Mouse (Mus musculus): ENCODE measurements at regions not wholly inside any gene's neighbourhood (a gene's known extent, or its start where the extent isn't known, plus 50 kb on each side); places are given as distances from the start of the nearest gene placed in this dataset.

DNA sequence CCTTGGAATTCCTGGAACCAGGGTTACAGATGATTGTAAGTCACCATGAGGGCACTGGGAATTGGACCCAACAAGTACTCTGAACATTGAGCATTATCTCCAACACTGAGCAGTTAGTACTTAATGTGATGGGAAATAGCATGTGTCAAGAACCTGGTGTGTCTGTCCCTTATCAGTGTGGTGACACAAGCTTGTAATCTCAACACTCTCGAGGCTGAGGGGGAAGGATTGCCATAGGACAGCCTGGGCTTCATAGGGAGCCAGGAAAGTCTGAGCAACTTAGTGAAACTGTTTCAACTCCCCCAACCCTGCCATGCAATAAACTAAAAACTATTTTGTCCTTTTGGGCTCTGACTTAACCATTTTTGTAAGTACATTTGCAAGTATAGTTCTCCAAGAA is 100.0 kb downstream of the Wdr20rt start:
- no peak overlapping the region for H3K4me2 ChIP-seq (replicated peaks)
- H3K27ac ChIP-seq (replicated peaks): no peak overlapping the region
- H3K36me3 ChIP-seq: no peaks in the 10 kb centered on the region
- H3K4me1 ChIP-seq: no peaks in the 10 kb centered on the region
- H3K9ac ChIP-seq: no peak overlapping the region
- H3K9me3 ChIP-seq (replicated peaks): no peaks in the 10 kb centered on the region
- ATAC-seq (ENCODE audit: insufficient number of reproducible peaks, low FRiP score, low TSS enrichment, low read depth): no peak
- no peak overlapping the region for H3K4me3 ChIP-seq (replicated peaks)
- 50% methylated on average over 1 of the region's 1 CpGs for WGBS
- no peaks in the 10 kb centered on the region for H3K27me3 ChIP-seq

DNA sequence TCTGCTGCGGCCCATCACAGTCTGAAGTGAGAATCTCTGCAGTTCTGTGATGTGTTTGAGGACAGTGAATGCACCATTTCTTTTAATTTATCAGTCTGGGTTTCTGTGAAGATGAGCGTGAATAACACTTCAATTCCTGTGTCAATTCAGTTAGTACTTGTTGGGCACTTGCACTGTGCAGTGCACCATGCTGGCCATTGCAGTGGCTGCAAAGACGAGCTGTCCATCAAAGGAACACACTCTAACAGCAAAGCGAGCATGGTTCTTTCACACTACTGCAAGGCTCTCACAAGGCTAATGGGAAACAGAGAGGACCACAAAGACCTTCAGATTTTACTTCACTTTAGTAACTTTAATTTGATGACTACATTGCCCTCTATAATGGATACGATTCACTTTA is 103.2 kb downstream of the Wdr20rt start:
- no peak for ATAC-seq (ENCODE audit: insufficient number of reproducible peaks, low FRiP score, low TSS enrichment, low read depth)
- 77% methylated on average over 5 of the region's 5 CpGs for WGBS

DNA sequence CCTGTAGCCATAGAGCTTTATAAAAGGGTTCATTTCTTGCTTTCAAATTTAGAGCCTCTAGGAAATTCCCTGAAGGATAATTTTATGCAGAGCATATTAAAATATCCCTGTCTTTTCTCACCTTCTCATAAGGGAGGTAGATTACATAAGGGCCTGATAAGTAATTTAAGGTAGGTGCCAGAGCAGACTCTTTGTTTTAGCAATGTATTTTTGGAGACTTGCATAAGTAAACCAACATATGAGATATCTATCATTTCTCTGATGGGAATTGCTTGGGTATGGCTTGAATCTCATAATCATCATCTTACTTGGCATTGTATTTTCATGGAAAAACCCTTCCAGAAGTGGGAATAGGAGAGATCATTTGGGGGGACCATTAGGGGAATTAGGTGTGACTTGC is 104.4 kb downstream of the Wdr20rt start:
- ATAC-seq (ENCODE audit: insufficient number of reproducible peaks, low FRiP score, low TSS enrichment, low read depth): no peak
- H3K36me3 ChIP-seq: no peaks in the 10 kb centered on the region
- no peaks in the 10 kb centered on the region for H3K9me3 ChIP-seq (replicated peaks)
- H3K4me1 ChIP-seq: no peaks in the 10 kb centered on the region
- H3K27ac ChIP-seq (replicated peaks): no peak overlapping the region
- no peak overlapping the region for H3K4me3 ChIP-seq (replicated peaks)
- H3K4me2 ChIP-seq (replicated peaks): no peak overlapping the region
- no peaks in the 10 kb centered on the region for H3K27me3 ChIP-seq
- no peak overlapping the region for H3K9ac ChIP-seq

More for the DNA sequence above, 103.2 kb downstream of the Wdr20rt start:
- Histone ChIP-seq H3K27me3 (no peaks in the 10 kb centered on the region), H3K9ac (no peak overlapping the region), H3K27ac (replicated peaks) (no peak overlapping the region), H3K9me3 (replicated peaks) (no peaks in the 10 kb centered on the region), H3K36me3 (no peaks in the 10 kb centered on the region), H3K4me3 (replicated peaks) (no peak overlapping the region), H3K4me2 (replicated peaks) (no peak overlapping the region), H3K4me1 (no peaks in the 10 kb centered on the region)

DNA sequence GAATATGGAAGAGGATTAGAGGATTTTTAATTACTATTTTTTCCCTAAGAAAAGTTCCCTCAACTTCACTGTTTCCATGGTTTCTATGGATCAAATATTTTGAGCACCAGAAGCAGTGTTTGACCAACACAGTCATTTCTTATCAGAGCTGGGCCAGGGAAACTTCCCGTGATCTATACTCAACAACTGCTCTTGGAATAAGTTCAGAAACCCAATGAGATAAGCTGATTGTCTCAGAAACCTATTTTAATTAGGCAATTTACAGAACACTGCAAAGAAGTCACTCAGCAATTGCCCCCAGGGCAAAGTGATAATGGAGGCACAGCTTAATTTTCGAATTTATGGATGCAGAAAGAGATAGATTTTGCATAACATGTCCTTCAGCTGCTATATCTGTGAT is 114.7 kb downstream of the Wdr20rt start:
- 50% methylated on average over 2 of the region's 2 CpGs for WGBS
- no peaks in the 10 kb centered on the region for H3K36me3 ChIP-seq
- no peak overlapping the region for H3K4me2 ChIP-seq (replicated peaks)
- ATAC-seq (ENCODE audit: insufficient number of reproducible peaks, low FRiP score, low TSS enrichment, low read depth): no peak
- H3K9ac ChIP-seq: no peak overlapping the region
- no peaks in the 10 kb centered on the region for H3K9me3 ChIP-seq (replicated peaks)
- no peaks in the 10 kb centered on the region for H3K4me1 ChIP-seq
- H3K4me3 ChIP-seq (replicated peaks): no peak overlapping the region
- no peak overlapping the region for H3K27ac ChIP-seq (replicated peaks)
- no peaks in the 10 kb centered on the region for H3K27me3 ChIP-seq

DNA sequence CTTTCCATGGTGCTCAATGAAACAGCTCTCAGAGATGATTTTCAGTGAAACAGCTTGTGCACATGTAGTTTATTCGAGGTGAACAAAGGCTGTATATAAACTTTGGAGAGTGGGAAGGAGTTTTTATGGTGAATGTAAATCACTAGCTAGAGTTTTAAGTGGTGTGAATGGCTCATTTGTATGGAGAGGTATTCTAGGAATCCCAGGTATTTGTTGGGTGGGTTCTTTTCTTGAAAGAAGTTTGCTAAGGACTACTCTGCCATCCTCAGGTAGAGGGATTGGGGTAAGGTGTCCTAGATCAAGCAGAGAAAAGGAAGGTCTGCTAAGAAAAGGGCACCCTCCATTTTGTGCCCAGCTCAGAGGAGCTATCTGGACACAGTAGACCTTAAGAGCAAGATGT is 121.9 kb downstream of the Wdr20rt start:
- no peak overlapping the region for H3K4me3 ChIP-seq (replicated peaks)
- H3K4me2 ChIP-seq (replicated peaks): no peak overlapping the region
- no peaks in the 10 kb centered on the region for H3K9me3 ChIP-seq (replicated peaks)
- WGBS: 49% methylated on average over 1 of the region's 1 CpGs
- H3K27me3 ChIP-seq: no peaks in the 10 kb centered on the region
- no peak for ATAC-seq (ENCODE audit: insufficient number of reproducible peaks, low FRiP score, low TSS enrichment, low read depth)
- no peaks in the 10 kb centered on the region for H3K4me1 ChIP-seq
- H3K27ac ChIP-seq (replicated peaks): no peak overlapping the region
- no peaks in the 10 kb centered on the region for H3K36me3 ChIP-seq
- no peak overlapping the region for H3K9ac ChIP-seq

DNA sequence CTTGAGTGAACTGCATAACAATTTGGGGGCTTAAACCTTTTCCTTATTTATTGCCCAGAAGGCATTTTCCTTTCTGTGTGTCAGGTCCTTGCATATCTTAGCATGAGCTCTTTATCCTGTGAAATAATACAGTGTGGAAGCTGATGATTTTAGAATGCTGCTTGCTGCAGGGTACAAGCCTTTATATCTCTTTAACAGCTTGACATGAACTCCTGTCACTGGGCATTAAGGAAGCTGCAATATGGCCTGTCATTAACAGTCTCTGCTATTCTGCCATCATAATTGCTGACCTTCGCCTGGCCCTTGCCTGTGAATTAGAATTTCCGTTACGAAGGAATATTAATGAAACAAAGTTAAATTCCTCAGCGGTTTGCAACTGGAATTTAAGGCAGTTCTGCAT is 124.2 kb downstream of the Wdr20rt start:
- H3K4me2 ChIP-seq (replicated peaks): no peak overlapping the region
- H3K9me3 ChIP-seq (replicated peaks): no peaks in the 10 kb centered on the region
- no peaks in the 10 kb centered on the region for H3K27me3 ChIP-seq
- ATAC-seq (ENCODE audit: insufficient number of reproducible peaks, low FRiP score, low TSS enrichment, low read depth): no peak
- no peak overlapping the region for H3K9ac ChIP-seq
- H3K36me3 ChIP-seq: no peaks in the 10 kb centered on the region
- no peaks in the 10 kb centered on the region for H3K4me1 ChIP-seq
- H3K4me3 ChIP-seq (replicated peaks): no peak overlapping the region
- H3K27ac ChIP-seq (replicated peaks): no peak overlapping the region
- WGBS: 61% methylated on average over 4 of the region's 4 CpGs

DNA sequence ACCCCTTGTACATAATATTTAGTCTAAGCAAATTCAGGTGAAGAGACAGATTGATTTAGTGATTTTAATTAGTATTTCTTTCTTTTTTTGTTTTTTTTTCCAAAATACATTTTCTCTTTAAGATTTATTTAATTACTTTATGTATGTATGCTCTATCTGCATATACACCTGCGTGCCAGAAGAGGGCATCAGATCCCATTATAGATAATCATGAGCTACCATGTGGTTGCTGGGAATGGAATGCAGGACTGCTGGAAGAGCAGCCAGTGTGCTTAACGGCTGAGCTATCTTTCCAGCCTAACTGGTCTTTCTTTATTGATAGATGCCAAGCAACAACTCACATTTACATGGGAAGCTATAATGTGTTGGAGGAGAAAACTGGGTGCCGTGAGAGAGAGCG is 138.9 kb downstream of the Wdr20rt start:
- H3K4me2 ChIP-seq (replicated peaks): no peak overlapping the region
- no peaks in the 10 kb centered on the region for H3K9me3 ChIP-seq (replicated peaks)
- H3K4me3 ChIP-seq (replicated peaks): no peak overlapping the region
- H3K9ac ChIP-seq: no peak overlapping the region
- no peaks in the 10 kb centered on the region for H3K27me3 ChIP-seq
- H3K36me3 ChIP-seq: no peaks in the 10 kb centered on the region
- no peak overlapping the region for H3K27ac ChIP-seq (replicated peaks)
- WGBS: 64% methylated on average over 4 of the region's 4 CpGs
- ATAC-seq (ENCODE audit: insufficient number of reproducible peaks, low FRiP score, low TSS enrichment, low read depth): no peak
- H3K4me1 ChIP-seq: no peaks in the 10 kb centered on the region

DNA sequence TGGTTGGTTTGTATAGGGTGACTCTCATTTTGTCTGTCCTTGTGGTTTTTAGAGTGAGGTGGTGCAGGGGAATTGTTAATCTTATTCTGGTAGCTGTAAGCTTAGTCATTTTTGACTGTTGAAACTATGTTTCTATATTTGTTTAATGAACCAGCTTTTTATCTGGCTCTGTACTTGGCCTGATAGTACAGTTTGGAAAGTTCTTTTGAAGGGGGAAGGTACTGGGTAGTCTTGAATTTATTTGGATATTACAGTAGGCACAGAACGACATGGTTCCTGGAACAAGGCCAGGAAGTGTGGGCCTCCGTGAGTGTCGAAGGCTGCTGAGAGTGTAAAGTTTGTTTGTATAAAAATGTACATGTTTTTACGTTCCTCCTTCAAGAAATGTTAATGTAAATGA is 142.0 kb downstream of the Wdr20rt start:
- H3K4me2 ChIP-seq (replicated peaks): no peak overlapping the region
- H3K9me3 ChIP-seq (replicated peaks): no peaks in the 10 kb centered on the region
- H3K27me3 ChIP-seq: no peaks in the 10 kb centered on the region
- H3K27ac ChIP-seq (replicated peaks): no peak overlapping the region
- H3K4me3 ChIP-seq (replicated peaks): no peak overlapping the region
- WGBS: 30% methylated on average over 4 of the region's 4 CpGs
- H3K4me1 ChIP-seq: no peaks in the 10 kb centered on the region
- no peaks in the 10 kb centered on the region for H3K36me3 ChIP-seq
- no peak overlapping the region for H3K9ac ChIP-seq
- ATAC-seq (ENCODE audit: insufficient number of reproducible peaks, low FRiP score, low TSS enrichment, low read depth): no peak

DNA sequence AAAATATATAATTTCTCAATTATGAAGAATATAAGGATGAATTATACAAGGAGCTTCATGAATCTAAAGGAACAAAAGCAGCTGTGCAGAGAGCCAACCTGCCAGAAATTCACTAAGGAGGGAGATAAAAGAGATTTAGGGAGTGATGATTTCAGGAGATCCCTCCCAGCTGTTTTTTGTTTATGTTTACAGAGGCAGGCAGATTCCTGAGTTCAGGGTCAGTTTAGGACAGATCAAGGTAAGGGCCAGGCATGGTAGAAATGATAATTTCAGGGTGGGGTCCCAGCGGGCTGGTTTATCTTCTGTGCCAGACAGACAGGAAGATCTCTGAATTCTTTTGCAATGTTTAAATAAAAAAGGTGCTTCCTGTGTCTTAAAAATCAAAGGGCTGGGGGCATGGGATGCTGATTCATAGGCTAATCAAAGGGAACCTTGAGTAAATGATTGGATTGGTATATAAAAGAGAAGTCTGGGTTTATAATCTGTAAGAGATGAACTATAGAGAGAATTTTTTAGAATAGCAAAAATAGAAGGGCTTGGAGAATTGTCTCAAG is 142.6 kb downstream of the Wdr20rt start:
- Histone ChIP-seq H3K9me3 (replicated peaks) (no peaks in the 10 kb centered on the region), H3K4me2 (replicated peaks) (no peak overlapping the region), H3K27me3 (no peaks in the 10 kb centered on the region), H3K36me3 (no peaks in the 10 kb centered on the region), H3K9ac (no peak overlapping the region), H3K27ac (replicated peaks) (no peak overlapping the region), H3K4me3 (replicated peaks) (no peak overlapping the region), H3K4me1 (no peaks in the 10 kb centered on the region)
- ATAC-seq (ENCODE audit: insufficient number of reproducible peaks, low FRiP score, low TSS enrichment, low read depth): no peak
- whole genome bisulfite sequencing: 71% methylated on average over 1 of the region's 1 CpGs

DNA sequence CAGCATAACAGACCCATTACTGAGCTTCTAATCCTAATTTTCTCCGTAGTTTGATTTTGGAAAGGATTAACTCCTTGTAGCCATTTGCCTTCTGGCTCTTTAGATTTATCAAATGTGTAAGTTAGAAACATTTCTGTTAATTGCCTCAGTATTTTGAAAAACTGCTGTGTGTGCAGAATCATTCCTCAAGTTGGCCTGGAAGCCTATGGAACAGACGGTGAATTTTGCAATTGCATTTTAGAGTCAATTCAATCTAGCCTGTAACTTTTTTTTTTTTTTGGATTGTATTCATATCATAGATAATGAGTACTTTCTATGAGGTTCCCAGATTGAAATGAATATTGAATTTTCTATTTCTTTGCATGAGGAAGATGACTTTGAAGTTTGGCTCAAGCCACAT is 146.3 kb downstream of the Wdr20rt start:
- no peak overlapping the region for H3K9ac ChIP-seq

DNA sequence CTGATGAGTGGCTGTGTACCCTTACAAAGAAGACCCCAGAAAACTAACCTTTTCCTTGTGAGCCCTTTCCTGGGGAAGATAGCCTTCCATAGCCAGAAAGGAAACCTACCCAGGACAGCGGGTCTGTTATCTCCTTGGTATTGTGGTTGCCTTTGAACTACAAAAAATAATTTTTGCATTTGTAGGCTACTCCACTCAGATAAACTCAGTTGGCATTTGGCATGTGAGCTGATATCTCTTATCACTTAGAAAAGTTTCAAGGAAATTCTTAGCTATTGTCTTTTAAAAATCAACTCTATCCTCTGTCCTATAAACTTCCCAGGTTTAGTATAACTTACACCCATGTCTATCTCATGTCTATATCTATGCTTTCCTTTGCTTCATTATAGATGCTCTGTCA is 154.0 kb downstream of the Wdr20rt start:
- Histone ChIP-seq H3K4me2 (replicated peaks) (no peak overlapping the region), H3K9ac (no peak overlapping the region), H3K36me3 (no peaks in the 10 kb centered on the region), H3K4me3 (replicated peaks) (no peak overlapping the region), H3K27me3 (no peaks in the 10 kb centered on the region), H3K27ac (replicated peaks) (no peak overlapping the region), H3K4me1 (no peaks in the 10 kb centered on the region), H3K9me3 (replicated peaks) (no peaks in the 10 kb centered on the region)
- WGBS: 90% methylated on average over 1 of the region's 1 CpGs
- no peak for ATAC-seq (ENCODE audit: insufficient number of reproducible peaks, low FRiP score, low TSS enrichment, low read depth)

More for the DNA sequence above, 146.3 kb downstream of the Wdr20rt start:
- Histone ChIP-seq H3K9me3 (replicated peaks) (no peaks in the 10 kb centered on the region), H3K27ac (replicated peaks) (no peak overlapping the region), H3K4me1 (no peaks in the 10 kb centered on the region), H3K36me3 (no peaks in the 10 kb centered on the region), H3K4me3 (replicated peaks) (no peak overlapping the region), H3K27me3 (no peaks in the 10 kb centered on the region), H3K4me2 (replicated peaks) (no peak overlapping the region)
- no peak for ATAC-seq (ENCODE audit: insufficient number of reproducible peaks, low FRiP score, low TSS enrichment, low read depth)
- WGBS: 78% methylated on average over 2 of the region's 2 CpGs

DNA sequence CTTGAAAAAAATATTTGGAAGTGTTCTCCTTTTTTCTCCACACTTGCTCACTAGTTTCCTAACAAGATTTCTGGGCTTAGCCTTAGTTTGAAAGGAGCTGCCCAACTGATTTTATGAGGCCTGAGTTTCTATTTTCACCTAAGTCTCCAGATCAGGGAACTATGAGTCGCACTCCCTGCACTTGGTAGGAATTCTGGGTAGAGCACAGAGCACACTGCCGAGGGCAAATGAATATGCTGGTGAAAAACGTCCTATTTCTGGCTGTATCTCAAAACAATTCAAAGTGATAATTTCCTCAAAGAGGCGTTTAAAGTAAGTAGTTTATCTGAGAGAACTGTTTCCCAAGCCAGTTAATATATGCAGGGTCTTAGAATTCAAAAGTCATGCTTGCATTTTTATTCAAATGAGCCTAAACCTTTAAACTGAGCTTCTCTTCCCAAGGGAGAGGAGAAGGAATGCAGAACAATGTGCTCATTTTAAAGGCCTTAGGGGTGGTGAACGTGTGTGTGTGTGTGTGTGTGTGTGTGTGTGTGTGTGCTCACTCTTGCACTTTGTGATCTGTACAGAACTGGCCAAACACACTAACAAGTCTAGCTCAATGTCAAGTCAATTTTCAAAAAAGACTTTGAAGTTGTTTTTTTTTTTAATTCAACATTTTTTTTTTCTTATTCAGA is 156.9 kb downstream of the Wdr20rt start:
- H3K9me3 ChIP-seq (replicated peaks): no peaks in the 10 kb centered on the region
- no peak overlapping the region for H3K4me2 ChIP-seq (replicated peaks)
- H3K36me3 ChIP-seq: no peaks in the 10 kb centered on the region
- H3K4me1 ChIP-seq: no peaks in the 10 kb centered on the region
- no peaks in the 10 kb centered on the region for H3K27me3 ChIP-seq
- ATAC-seq (ENCODE audit: insufficient number of reproducible peaks, low FRiP score, low TSS enrichment, low read depth): no peak
- 33% methylated on average over 5 of the region's 5 CpGs for WGBS
- no peak overlapping the region for H3K4me3 ChIP-seq (replicated peaks)
- H3K9ac ChIP-seq: no peak overlapping the region
- no peak overlapping the region for H3K27ac ChIP-seq (replicated peaks)

Measured in embryonic facial prominence, embryonic 15.5 days (tissue).